Mouse (Mus musculus) retina, postnatal 7 days (tissue): Measurements from ENCODE around the gene Dhh.

Source experiments
- DNase-seq: peaks from one replicate; pipeline ENCODE4 v3.0.0-alpha.2; 2012; ENCODE audit warnings: low read depth, low spot score

Dhh gene

DNA sequence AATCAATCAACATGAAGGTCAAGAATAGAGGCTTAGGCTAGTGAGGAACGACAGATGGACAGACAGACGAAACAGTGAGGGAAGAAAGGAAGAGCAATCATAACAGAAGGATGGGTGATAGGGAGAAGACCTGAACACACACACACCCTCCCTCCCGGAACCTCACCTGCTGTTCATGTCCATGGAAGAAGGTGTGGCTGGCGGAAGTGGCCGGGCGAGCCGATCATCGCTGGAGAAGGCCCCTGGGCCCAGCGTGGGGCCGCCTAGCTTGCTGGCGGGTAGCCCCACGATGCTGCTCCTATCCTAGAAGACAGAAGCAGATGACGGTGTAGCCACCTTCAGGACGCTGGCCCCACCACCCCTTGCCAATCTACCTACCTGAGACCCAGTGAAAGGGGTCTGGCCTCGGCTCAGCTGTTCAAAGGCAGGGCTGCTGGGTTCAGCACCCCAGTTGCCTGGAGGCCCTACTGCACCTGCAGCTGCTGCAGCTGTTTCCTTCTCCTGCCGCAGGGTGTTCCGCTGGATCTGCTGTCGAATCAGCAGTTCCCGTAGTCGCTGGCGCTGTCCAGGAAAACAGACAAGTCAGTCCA, 47.0 kb downstream of the Dhh start:
- no peak for DNase-seq

GRCm38 (mm10) chr15:98850668-98851067, 47.7 kb downstream of the Dhh start:
- no peak for DNase-seq

DNA sequence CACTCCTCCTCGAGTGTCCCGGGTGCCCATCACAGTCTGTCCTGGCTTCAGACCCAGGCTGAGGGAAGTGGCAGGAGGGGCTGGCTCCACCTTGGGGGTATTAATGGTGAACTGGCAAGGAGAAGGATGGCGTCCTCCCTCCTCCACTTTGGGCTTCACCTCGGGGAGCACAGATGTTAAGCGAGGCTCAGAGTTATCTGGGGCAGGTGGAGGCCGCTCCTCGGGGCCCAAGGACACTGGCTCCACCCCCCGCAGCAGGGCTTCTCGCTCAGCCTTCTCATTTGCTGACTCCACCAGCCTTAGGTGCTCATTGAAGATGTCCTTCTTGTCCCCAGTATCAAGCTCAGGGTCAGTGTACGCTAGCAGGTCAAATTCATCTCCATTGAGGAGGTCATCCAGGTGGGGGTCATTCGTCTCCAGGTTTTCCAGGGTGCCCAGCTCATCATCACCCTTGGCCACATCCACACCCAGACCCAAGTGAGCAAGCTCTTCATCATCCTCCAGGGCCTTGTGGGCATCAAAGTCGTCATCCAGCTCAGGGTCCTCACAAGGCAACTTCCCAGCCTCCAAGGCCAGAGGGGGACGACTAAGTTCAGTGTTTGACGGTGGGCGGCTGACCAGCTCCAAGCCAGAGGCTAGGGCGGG, 48.3 kb downstream of the Dhh start:
- DNase-seq = no peak

GRCm38 (mm10) chr15:98849165-98849564, 49.2 kb downstream of the Dhh start:
- DNase-seq = no peak

- DNase-seq = no peak
Observed at GRCm38 (mm10) chr15:98846140-98846539, 52.2 kb downstream of the Dhh start.

GRCm38 (mm10) chr15:98845149-98845548, 53.2 kb downstream of the Dhh start:
- no peak for DNase-seq

DNA sequence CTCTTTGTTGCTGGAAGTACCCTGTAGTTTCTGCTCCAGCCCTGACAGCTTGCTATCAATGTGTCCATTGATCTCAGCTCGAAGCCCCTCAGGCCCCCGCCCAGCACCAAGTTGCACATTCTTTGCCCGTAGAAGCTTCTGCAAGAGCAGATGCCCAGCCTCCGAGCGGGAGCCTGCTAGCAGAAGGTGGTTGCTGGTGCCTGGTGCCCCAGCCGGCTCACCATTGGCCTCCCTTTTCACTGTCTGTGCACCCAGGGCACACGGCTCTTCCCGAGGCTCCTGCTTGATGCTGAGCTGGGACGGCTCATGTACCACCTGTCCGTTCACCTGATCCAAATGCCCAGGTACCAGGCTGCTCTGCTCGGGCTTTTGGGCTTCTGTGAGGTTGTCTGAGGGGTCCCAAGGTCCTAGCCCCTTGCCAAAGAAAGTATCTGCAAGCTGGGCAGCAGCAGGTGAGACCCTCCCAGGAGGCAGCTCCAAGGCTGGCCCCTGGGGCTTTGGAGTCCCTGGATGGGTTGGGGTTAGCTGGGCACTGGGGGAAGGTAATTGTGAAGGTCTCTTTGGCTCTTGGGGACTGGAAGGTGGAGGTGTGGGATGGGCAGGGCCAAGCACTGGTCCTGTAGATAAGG, 54.6 kb downstream of the Dhh start:
- no peak for DNase-seq
